In genomic region chrX:94540341-94541201, GRCm38 (mm10) we compare ENCODE assay signal across 8 mouse cellular contexts. TPM values are rescaled to one million over a fixed set of nuclear protein-coding genes. Genes with fewer than 3 reads are reported as not detected.
A peak's percentile ranks its signal among the peaks of the same experiment; 100 is the strongest.
DNase-seq lines count a peak whose midpoint lies in the region; ATAC-seq and TF ChIP-seq lines count a peak whose summit lies in the region.

No protein-coding gene starts in this region.

- peak overlapping the region; percentile 88 for H3K9ac ChIP-seq in limb, embryonic 14.5 days (ENCODE audit: low read depth, low read length, severe bottlenecking)
- peak overlapping the region; percentile 73 for H3K9ac ChIP-seq in midbrain, embryonic 14.5 days (replicated peaks; ENCODE audit: low read length)

- peak overlapping the region; percentile 59 for H3K4me3 ChIP-seq in limb, embryonic 14.5 days (replicated peaks; ENCODE audit: low read length)
- peak overlapping the region; percentile 60 for H3K4me3 ChIP-seq in midbrain, embryonic 14.5 days (replicated peaks; ENCODE audit: low read depth, low read length)

- WGBS in limb, embryonic 14.5 days, result 30% methylated on average over 36 of the region's 37 CpGs
- WGBS in midbrain, embryonic 14.5 days, result 22% methylated on average over 36 of the region's 37 CpGs

- peaks cover 46% of the 10 kb centered on the region for H3K36me3 ChIP-seq in limb, embryonic 14.5 days (ENCODE audit: control insufficient read depth, insufficient read depth, low read length)
- peaks cover 47% of the 10 kb centered on the region for H3K36me3 ChIP-seq in midbrain, embryonic 14.5 days (ENCODE audit: control insufficient read depth, insufficient read depth, low read length)

- H3K27me3 ChIP-seq in limb, embryonic 14.5 days (ENCODE audit: control insufficient read depth, insufficient read depth, low read length), result no peaks in the 10 kb centered on the region
- no peaks in the 10 kb centered on the region for H3K27me3 ChIP-seq in midbrain, embryonic 14.5 days (ENCODE audit: control insufficient read depth, insufficient read depth, low read length)

- no peaks in the 10 kb centered on the region for H3K9me3 ChIP-seq in limb, embryonic 14.5 days (ENCODE audit: control insufficient read depth, low read length)
- H3K9me3 ChIP-seq in midbrain, embryonic 14.5 days (ENCODE audit: control insufficient read depth, low read length), result no peaks in the 10 kb centered on the region

- no peak for TF ChIP-seq POLR2A in limb, embryonic 14.5 days (IDR thresholded peaks at IDR 0.05; ENCODE audit: borderline replicate concordance, extremely low read depth, insufficient read depth, insufficient read length)

- peak overlapping the region; percentile 85 for H3K27ac ChIP-seq in limb, embryonic 14.5 days (replicated peaks; ENCODE audit: low read depth, low read length)
- H3K27ac ChIP-seq in midbrain, embryonic 14.5 days (replicated peaks; ENCODE audit: low read depth, low read length), result peak overlapping the region; percentile 86

- 0 out of 2 replicates have a peak, but pooled peaks cover 3% of the 10 kb centered on the region for H3K4me1 ChIP-seq in limb, embryonic 14.5 days (ENCODE audit: control insufficient read depth, insufficient read depth, low read length)
- peaks cover 33% of the 10 kb centered on the region for H3K4me1 ChIP-seq in midbrain, embryonic 14.5 days (ENCODE audit: control insufficient read depth, insufficient read depth, low read length)

- peak; percentile 50 for ATAC-seq in limb, embryonic 14.5 days (ENCODE audit: low FRiP score, low read depth)
- peak; percentile 53 for ATAC-seq in midbrain, embryonic 14.5 days (ENCODE audit: low FRiP score, low TSS enrichment)

- DNase-seq in urinary bladder, postnatal 14 days (ENCODE audit: low spot score), result peak; percentile 51
- no peak for DNase-seq in urinary bladder, adult 2 months (ENCODE audit: low spot score)
- peak; percentile 77 for DNase-seq in embryo, embryonic 10.5 days (ENCODE audit: low spot score)
- DNase-seq in gastrocnemius, postnatal 4 days (ENCODE audit: low spot score in 2 of 2), result peak; percentile 41 to 71
- peak; percentile 55 for DNase-seq in kidney, adult 11 months
- peak; percentile 75 for DNase-seq in limb, embryonic 14.5 days (ENCODE audit: low spot score)
- peak; percentile 79 for DNase-seq in midbrain, embryonic 14.5 days
- peak; percentile 85 for DNase-seq in testis, postnatal 10 days (ENCODE audit: low spot score)

- peak overlapping the region; percentile 48 for H3K4me2 ChIP-seq in limb, embryonic 14.5 days (replicated peaks; ENCODE audit: low read depth, low read length, severe bottlenecking)
- H3K4me2 ChIP-seq in midbrain, embryonic 14.5 days (ENCODE audit: low read length), result peak overlapping the region; percentile 59

RNA-seq across cellular contexts. Expression of gene Maged1, which starts 1.4 kb away (rescaled TPM):
- polyA plus RNA-seq in urinary bladder, adult 2 months (2012; rRNA removed), result 240 and 245 TPM in 2 replicates
- 100 to 1,000 TPM; 304 to 318 TPM for total RNA-seq in gastrocnemius, postnatal 4 days (2021)
- polyA plus RNA-seq in limb, embryonic 14.5 days (2012; rRNA removed), result 929 and 981 TPM in 2 replicates
- polyA plus RNA-seq in limb, embryonic 14.5 days (2014; fragmentation: Nextera tagmentation; extraction: Ambion mirVana), result 822 and 888 TPM in 2 replicates
- 1,056 and 1,237 TPM in 2 replicates for polyA plus RNA-seq in midbrain, embryonic 14.5 days (2014; fragmentation: Nextera tagmentation; extraction: Ambion mirVana)
